Mouse (Mus musculus) hindbrain, embryonic 16.5 days (tissue): ENCODE data around the gene Pdzph1. TPM values are rescaled to one million over a fixed set of nuclear protein-coding genes. Genes with fewer than 3 reads are reported as not detected.

Experiments
- ATAC-seq: fragments of 200-750 bp; cut with Nextera tagmentation; 2 replicates; pipeline ENCODE4 v1.8.0; 2017; ENCODE audit warnings: moderate TSS enrichment, moderate library complexity
- H3K27ac ChIP-seq: fragments of 300-500 bp; sonication (generic); 2 replicates; pipeline ENCODE4 v1.5.1; 2014; ENCODE audit warnings: low read depth, mild to moderate bottlenecking, control low read depth, low read length, moderate library complexity
- H3K27me3 ChIP-seq: fragments of 300-500 bp; sonication (generic); replicated peaks from 2 replicates; pipeline ENCODE4 v1.6.1; 2014; ENCODE audit warnings: low read length; ENCODE audit not compliant: control insufficient read depth, insufficient read depth
- H3K36me3 ChIP-seq: fragments of 300-500 bp; sonication (generic); 2 replicates; pipeline ENCODE4 v1.6.1; 2014; ENCODE audit warnings: mild to moderate bottlenecking, low read length, moderate library complexity, mixed read lengths; ENCODE audit not compliant: control insufficient read depth, insufficient read depth
- H3K4me1 ChIP-seq: fragments of 300-500 bp; sonication (generic); 2 replicates; pipeline ENCODE4 v1.6.1; 2014; ENCODE audit warnings: low read depth, low read length; ENCODE audit not compliant: control insufficient read depth, insufficient read depth
- H3K4me2 ChIP-seq: fragments of 300-500 bp; sonication (generic); 2 replicates; pipeline ENCODE4 v1.6.1; 2014; ENCODE audit warnings: mild to moderate bottlenecking, low read length, control low read depth, moderate library complexity
- H3K4me3 ChIP-seq: fragments of 300-500 bp; sonication (generic); 2 replicates; pipeline ENCODE4 v1.5.1; 2014; ENCODE audit warnings: mild to moderate bottlenecking, low read length, control low read depth, moderate library complexity
- H3K9ac ChIP-seq: fragments of 300-500 bp; sonication (generic); 2 replicates; pipeline ENCODE4 v1.6.1; 2014; ENCODE audit warnings: low read depth, mild to moderate bottlenecking, control low read depth, low read length, moderate library complexity
- H3K9me3 ChIP-seq: fragments of 300-500 bp; sonication (generic); 2 replicates; pipeline ENCODE4 v1.6.1; 2014; ENCODE audit warnings: mild to moderate bottlenecking, low read length, moderate library complexity; ENCODE audit not compliant: control insufficient read depth
- WGBS: fragments of 180-500 bp; shearing (Covaris S2); extraction: QIAGEN DNeasy Blood & Tissue Kit; methylation state at CpG from one replicate; pipeline ENCODE4 v1.1.7; 2014; 5-methylcytosine and 5-hydroxymethylcytosine counted together
- polyA plus RNA-seq: library from polyadenylated mRNA; unstranded; fragments of >200 nt; fragmentation: Nextera tagmentation; extraction: Ambion mirVana; gene quantifications from 2 replicates; pipeline ENCODE4 v1.2.1, GENCODE M21; 2015

Pdzph1 gene
- 1.5 and 2.4 TPM in 2 replicates for polyA plus RNA-seq

DNA sequence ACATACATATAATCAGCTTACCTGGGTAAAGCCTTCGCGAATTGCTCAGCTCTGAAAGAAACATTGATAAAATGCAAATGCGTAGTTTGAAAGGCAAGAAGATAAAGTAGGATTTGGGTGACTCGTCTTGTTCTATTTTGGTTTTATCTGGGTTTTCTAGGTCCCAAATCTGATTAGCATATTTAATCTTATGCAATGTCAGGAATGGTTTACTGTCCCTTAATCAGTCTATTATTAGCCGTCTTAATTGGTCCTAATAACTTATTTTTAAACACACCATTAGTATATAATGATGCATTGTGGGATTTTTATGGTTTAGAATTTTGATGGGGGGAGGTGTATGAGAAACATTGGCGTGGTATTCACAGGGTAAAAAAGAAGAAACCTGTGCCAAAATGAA lies at the start of gene Pdzph1:
Pdzph1 (minus strand) TSS at position 101 of the 400 bp plus-strand sequence.
- no peak within 1 kb of the TSS for H3K27ac ChIP-seq
- no peaks in the 10 kb centered on the region for H3K9me3 ChIP-seq
- 83% methylated on average over 6 of the region's 6 CpGs for WGBS
- no peaks in the 10 kb centered on the region for H3K4me1 ChIP-seq
- no peaks in the 10 kb centered on the region for H3K36me3 ChIP-seq
- H3K4me2 ChIP-seq: no peak within 1 kb of the TSS
- H3K27me3 ChIP-seq: no peaks in the 10 kb centered on the region
- no peak within 1 kb of the TSS for H3K9ac ChIP-seq
- no peak for ATAC-seq
- no peak within 1 kb of the TSS for H3K4me3 ChIP-seq

DNA sequence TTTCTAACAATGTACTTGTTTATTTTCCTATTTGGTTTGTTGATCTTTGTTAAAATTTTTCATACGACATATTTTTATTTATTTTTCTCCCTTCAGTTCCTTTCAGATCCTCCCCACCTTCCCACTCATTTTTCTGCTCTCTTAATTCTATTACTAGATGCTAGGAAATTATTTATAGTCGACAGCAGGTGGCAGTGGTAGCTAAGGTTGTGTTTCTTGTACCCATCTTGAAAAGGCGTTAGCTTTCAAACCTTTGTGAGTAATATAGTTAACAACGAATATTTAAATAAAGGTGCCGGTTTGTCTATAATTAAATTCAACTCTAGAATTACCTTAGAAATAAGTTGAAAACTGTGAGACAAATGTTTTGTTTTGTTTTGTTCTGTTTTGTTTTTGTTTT lies 48.6 kb upstream of the Pdzph1 start:
- peak; percentile 52; the same call in 1 of the 2 replicates for ATAC-seq
- Histone ChIP-seq H3K9me3 (no peaks in the 10 kb centered on the region), H3K4me2 (no peak overlapping the region), H3K9ac (no peak overlapping the region), H3K4me1 (no peaks in the 10 kb centered on the region), H3K27ac (no peak overlapping the region), H3K36me3 (no peaks in the 10 kb centered on the region), H3K27me3 (no peaks in the 10 kb centered on the region), H3K4me3 (no peak overlapping the region)
- WGBS: 46% methylated on average over 5 of the region's 5 CpGs

DNA sequence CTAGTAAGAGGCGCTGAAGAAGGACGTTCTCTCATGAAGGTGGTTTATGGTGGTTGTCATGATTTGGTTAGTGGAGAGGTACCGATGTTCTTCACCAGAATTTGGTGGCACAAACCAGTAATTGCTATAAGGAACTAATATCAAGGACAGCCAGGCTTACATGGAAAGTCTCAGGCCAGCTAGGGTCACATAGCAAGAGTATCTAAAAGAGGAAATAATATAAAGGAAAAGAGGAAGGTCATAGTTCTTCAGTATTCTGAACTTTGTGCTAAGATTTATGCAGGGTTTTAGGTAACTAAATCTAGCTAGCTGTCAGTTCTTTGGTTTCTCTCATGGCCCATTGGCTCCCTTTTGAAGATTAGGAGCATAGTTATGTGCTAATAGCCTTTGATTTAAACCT lies 42.3 kb upstream of the Pdzph1 start:
- Histone ChIP-seq H3K4me3 (no peak overlapping the region), H3K27me3 (no peaks in the 10 kb centered on the region), H3K4me2 (no peak overlapping the region), H3K27ac (no peak overlapping the region), H3K9ac (no peak overlapping the region), H3K36me3 (no peaks in the 10 kb centered on the region), H3K9me3 (no peaks in the 10 kb centered on the region), H3K4me1 (no peaks in the 10 kb centered on the region)
- 95% methylated on average over 3 of the region's 3 CpGs for WGBS
- no peak for ATAC-seq

DNA sequence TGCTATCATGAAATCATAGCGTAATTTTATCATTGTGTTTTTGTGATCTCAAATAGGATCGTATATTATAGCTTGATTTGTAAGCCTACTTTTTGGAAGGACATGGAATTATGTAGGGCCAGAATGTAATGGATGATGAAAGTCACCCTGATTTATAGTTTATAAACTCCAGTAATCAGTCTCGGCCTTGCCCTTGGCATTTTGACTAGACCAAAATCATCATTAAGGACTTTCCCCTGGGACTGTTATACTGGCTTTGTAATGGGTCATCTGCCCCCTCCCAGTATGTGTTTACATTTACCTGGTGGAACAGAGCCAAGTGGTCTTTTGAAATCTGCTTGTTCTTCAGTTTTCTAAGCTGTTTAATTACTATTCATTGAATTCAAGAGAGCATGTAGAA lies 35.2 kb upstream of the Pdzph1 start:
- H3K4me1 ChIP-seq: no peaks in the 10 kb centered on the region
- H3K9me3 ChIP-seq: no peaks in the 10 kb centered on the region
- no peak overlapping the region for H3K27ac ChIP-seq
- ATAC-seq: no peak
- H3K27me3 ChIP-seq: no peaks in the 10 kb centered on the region
- WGBS: 80% methylated on average over 3 of the region's 3 CpGs
- no peak overlapping the region for H3K4me3 ChIP-seq
- H3K4me2 ChIP-seq: no peak overlapping the region
- no peaks in the 10 kb centered on the region for H3K36me3 ChIP-seq
- no peak overlapping the region for H3K9ac ChIP-seq

DNA sequence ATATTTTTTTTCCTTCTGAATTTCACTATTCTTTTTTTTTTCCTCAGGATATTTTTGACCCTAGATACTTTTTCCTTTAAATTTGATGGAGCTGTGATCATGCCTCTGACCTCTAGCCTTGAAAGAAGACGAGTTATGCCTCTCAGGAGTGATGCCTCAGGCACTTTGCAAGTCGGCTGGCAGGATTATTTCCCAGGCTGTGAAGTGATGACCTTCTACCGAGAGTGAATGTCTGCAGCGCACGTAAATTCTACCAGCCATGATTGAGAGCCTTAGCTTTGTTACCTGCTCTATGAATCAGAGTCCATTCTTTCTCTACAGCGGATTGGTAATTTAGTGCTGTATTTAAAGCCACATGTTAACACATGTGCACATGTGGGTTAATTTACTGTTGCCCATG lies 33.3 kb upstream of the Pdzph1 start:
- Histone ChIP-seq H3K9ac (no peak overlapping the region), H3K27ac (no peak overlapping the region), H3K27me3 (no peaks in the 10 kb centered on the region), H3K4me1 (no peaks in the 10 kb centered on the region), H3K4me2 (no peak overlapping the region), H3K36me3 (no peaks in the 10 kb centered on the region), H3K4me3 (no peak overlapping the region), H3K9me3 (no peaks in the 10 kb centered on the region)
- WGBS: 34% methylated on average over 6 of the region's 6 CpGs
- ATAC-seq: no peak

DNA sequence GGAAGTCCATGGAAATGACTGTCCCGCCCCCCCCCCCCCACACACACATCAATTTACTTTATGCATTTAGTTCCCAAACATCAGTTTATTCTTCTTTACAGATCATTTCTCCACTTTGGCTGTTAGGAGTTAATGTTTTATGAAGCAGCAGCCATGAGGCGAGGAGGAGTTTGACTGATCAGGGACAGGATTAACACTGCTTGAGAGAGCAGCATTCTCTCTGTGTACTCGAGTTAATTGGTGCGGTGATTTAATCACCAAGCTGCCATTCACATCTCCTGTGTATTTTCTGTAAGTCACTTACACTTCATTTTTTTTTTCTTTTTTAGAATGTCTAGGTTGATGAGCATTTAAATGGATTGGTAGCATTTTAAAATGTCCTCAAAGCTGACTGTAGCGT lies 32.8 kb upstream of the Pdzph1 start:
- WGBS: 18% methylated on average over 4 of the region's 5 CpGs
- Histone ChIP-seq H3K4me1 (no peaks in the 10 kb centered on the region), H3K27me3 (no peaks in the 10 kb centered on the region), H3K9me3 (no peaks in the 10 kb centered on the region), H3K4me3 (no peak overlapping the region), H3K36me3 (no peaks in the 10 kb centered on the region), H3K27ac (no peak overlapping the region), H3K9ac (no peak overlapping the region), H3K4me2 (no peak overlapping the region)
- ATAC-seq: no peak

DNA sequence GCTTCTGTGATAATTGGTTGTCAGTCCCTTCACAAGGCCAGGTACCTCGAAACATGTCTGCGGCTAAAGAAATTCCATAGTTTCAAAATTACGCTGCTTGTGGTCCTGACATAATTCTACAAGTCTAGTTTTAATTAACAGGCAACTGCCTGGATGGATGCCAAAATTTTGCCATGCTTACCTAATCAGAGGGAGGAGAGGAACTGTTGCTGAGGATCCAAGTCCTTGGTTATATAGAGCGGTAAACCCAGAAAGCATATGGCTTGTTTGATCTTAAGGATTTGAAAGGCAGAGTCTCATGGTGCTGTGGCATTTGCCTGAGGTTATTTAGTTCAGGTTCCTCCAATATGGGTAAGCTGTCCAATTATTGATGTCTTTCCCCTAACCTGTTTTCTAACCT lies 27.5 kb upstream of the Pdzph1 start:
- Histone ChIP-seq H3K4me3 (no peak overlapping the region), H3K4me1 (no peaks in the 10 kb centered on the region), H3K4me2 (no peak overlapping the region), H3K27me3 (no peaks in the 10 kb centered on the region), H3K36me3 (no peaks in the 10 kb centered on the region), H3K9ac (no peak overlapping the region), H3K27ac (no peak overlapping the region), H3K9me3 (no peaks in the 10 kb centered on the region)
- ATAC-seq: no peak
- 74% methylated on average over 4 of the region's 4 CpGs for WGBS

DNA sequence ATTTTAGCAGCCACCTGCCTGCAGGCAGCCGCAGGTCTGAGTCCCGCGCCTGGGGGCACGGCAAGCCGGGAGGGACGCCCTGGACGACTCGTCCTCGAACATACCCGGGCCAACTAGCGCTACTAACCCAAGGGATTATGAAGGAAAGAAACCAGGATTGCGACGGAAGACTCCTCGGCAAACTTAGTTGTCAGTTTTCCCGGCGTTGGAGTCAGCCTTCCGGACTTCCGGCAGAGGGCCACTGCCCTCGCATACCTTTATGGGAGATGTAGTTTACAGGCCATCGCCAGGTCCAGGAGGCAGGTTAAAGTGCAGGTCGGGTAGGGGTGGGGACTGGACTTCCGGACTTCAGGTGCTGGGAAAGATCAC lies 21.9 kb upstream of the Pdzph1 start, which contains the start of gene Nudt12:
Nudt12 (minus strand) TSS at position 282 of the 369 bp plus-strand sequence.
- Histone ChIP-seq H3K9me3 (no peaks in the 10 kb centered on the region), H3K4me1 (peaks cover 3% of the 10 kb centered on the region), H3K27me3 (no peaks in the 10 kb centered on the region), H3K36me3 (no peaks in the 10 kb centered on the region), H3K4me3 (peak within 1 kb of the TSS; percentile 56), H3K9ac (peak within 1 kb of the TSS; percentile 64), H3K4me2 (peak within 1 kb of the TSS; percentile 72), H3K27ac (no peak within 1 kb of the TSS)
- 0% methylated on average over 22 of the region's 22 CpGs for WGBS
- peak; percentile 90 for ATAC-seq

DNA sequence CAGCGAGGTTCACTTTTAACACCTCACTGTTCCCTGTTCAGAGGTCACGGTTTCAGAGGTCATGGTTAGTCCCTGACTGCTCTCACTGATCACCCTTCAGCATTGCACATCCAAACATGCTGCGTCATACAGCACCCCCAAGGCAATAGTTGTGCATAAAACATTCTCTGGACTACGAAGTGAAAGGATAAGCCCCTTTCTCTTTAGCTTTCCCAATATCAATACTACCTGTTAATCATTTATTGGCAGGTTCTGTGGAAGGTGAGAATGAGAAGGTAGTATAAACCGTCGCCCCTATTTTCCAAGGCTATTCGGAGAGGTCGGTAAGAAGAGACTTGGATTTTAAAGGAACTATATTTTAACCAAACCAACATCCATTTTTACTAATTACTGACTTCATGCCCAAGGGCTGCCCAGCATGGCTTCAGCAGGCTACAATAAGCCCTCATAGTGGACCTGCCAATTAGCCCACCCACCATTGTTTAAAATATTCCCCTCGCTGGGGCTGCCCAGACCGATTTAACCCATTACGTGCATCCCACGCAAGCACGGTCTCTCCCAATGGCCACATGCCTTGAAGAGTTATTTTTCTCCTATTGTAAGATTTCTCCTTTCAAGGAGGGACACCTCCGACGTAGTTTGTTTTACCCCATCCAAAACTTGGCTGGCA lies 21.4 kb upstream of the Pdzph1 start:
- H3K4me2 ChIP-seq: peak overlapping the region; percentile 72
- no peaks in the 10 kb centered on the region for H3K27me3 ChIP-seq
- peak overlapping the region; percentile 64 for H3K9ac ChIP-seq
- H3K4me3 ChIP-seq: peak overlapping the region; percentile 56
- H3K4me1 ChIP-seq: peaks cover 3% of the 10 kb centered on the region
- peak; percentile 81 for ATAC-seq
- H3K36me3 ChIP-seq: no peaks in the 10 kb centered on the region
- WGBS: 4% methylated on average over 15 of the region's 15 CpGs
- no peak overlapping the region for H3K27ac ChIP-seq
- H3K9me3 ChIP-seq: no peaks in the 10 kb centered on the region
